Mouse (Mus musculus): ENCODE results near the gene Ssh3.

DNA sequence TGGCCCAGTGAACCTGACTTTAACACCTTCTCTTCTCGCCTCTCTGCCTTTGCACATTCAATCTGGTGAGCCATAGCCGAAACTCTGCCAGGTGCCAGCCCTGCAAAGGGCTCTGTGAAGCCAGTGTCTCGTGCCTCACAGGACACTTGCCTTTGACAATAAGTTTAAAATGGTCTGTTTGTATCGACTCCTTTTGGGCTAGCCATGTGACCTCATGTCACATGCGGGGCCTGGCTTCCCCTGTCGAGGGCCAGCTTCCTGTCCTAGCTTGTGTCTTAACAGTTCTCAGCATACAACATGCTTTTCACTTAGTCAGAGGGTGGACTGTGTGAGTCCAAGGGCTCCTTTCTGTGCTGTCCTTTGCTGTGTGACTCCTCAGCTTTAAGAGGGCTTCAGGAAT lies 6.2 kb downstream of the Ssh3 start:
- TF ChIP-seq CTCF (IDR thresholded peaks at IDR 0.05; ENCODE audit: low read depth) (no peak), EP300 (IDR thresholded peaks at IDR 0.05; ENCODE audit: low read depth) (no peak)

Measured in heart, postnatal 0 days (tissue).